Mouse (Mus musculus) gastrocnemius, postnatal 36 days (tissue): ENCODE measurements around the gene Slc4a8. TPM values are rescaled to one million over a fixed set of nuclear protein-coding genes. Genes with fewer than 3 reads are reported as not detected.
"Not testable (repeated sequence)": the region's sequence is repeated elsewhere in the genome, so short reads cannot be mapped to it uniquely, and the experiment has no call there.

Experiments used
- DNase-seq, 2 experiments: peaks; one replicate each; pipeline ENCODE4 v3.0.0; 2022
- intact Hi-C: fragments of 180-260 bp; cut with DNase I; formaldehyde crosslinking; loops from one replicate; pipeline ENCODE4 v1.15.1; 2025
- total RNA-seq, 2 experiments: library from RNA; stranded (reverse); gene quantifications; 2 replicates each; pipeline ENCODE4 v1.2.3; 2021

Gene Slc4a8
- total RNA-seq, 2 experiments from 2014 or later: 1.6 to 2.0 TPM

GRCm38 (mm10) chr15:100767851-100768250, 6.3 kb downstream of the Slc4a8 start:
- intact Hi-C loops: loop anchor here (10.0 kb wide), 1 partner anchor 337 kb away; no protein-coding TSS in a partner anchor
- no peak for DNase-seq

- intact Hi-C loops: loop anchor here (10.0 kb wide), 1 partner anchor 336 kb away; no protein-coding TSS in a partner anchor
- not testable (repeated sequence) for DNase-seq
These were observed 7.5 kb downstream of the Slc4a8 start for GRCm38 (mm10) chr15:100769023-100769422.

GRCm38 (mm10) chr15:100770338-100770737, 8.8 kb downstream of the Slc4a8 start:
- intact Hi-C loops: no loop called here
- no peak for DNase-seq

- intact Hi-C loops: no loop called here
- DNase-seq: no peak
These were observed 11.1 kb downstream of the Slc4a8 start for GRCm38 (mm10) chr15:100772685-100773084.

GRCm38 (mm10) chr15:100773859-100774258, 12.3 kb downstream of the Slc4a8 start:
- intact Hi-C loops, DNase-seq: not testable (repeated sequence)

GRCm38 (mm10) chr15:100775189-100776166, 13.9 kb downstream of the Slc4a8 start:
- DNase-seq: no peak
- intact Hi-C loops: no loop called here

- intact Hi-C loops: no loop called here
- DNase-seq: no peak
These were observed 14.9 kb downstream of the Slc4a8 start for GRCm38 (mm10) chr15:100776424-100776823.

- DNase-seq: no peak
- intact Hi-C loops: no loop called here
These were observed 15.8 kb downstream of the Slc4a8 start for GRCm38 (mm10) chr15:100777020-100778016.

- intact Hi-C loops: no loop called here
- no peak for DNase-seq
These were observed 18.3 kb downstream of the Slc4a8 start for GRCm38 (mm10) chr15:100779896-100780295.

- no peak for DNase-seq
- intact Hi-C loops: no loop called here
These were observed 21.9 kb downstream of the Slc4a8 start for GRCm38 (mm10) chr15:100783244-100783987.

- intact Hi-C loops: no loop called here
These were observed 28.7 kb downstream of the Slc4a8 start for GRCm38 (mm10) chr15:100790219-100790618.

GRCm38 (mm10) chr15:100792324-100792723, 30.8 kb downstream of the Slc4a8 start:
- no peak for DNase-seq
- intact Hi-C loops: no loop called here

More at GRCm38 (mm10) chr15:100790219-100790618, 28.7 kb downstream of the Slc4a8 start:
- no peak for DNase-seq

GRCm38 (mm10) chr15:100800914-100801313, 39.4 kb downstream of the Slc4a8 start:
- no peak for DNase-seq
- intact Hi-C loops: no loop called here

- no peak for DNase-seq
- intact Hi-C loops: no loop called here
These were observed 46.5 kb downstream of the Slc4a8 start for GRCm38 (mm10) chr15:100808062-100808461.

- DNase-seq: no peak
- intact Hi-C loops: no loop called here
These were observed 46.9 kb downstream of the Slc4a8 start for GRCm38 (mm10) chr15:100808484-100808883.

GRCm38 (mm10) chr15:100810243-100810642, 48.7 kb downstream of the Slc4a8 start:
- intact Hi-C loops: no loop called here
- no peak for DNase-seq

- DNase-seq: no peak
- intact Hi-C loops: no loop called here
These were observed 52.0 kb downstream of the Slc4a8 start for GRCm38 (mm10) chr15:100813501-100813900.

GRCm38 (mm10) chr15:100814066-100814465, 52.5 kb downstream of the Slc4a8 start:
- intact Hi-C loops: no loop called here
- DNase-seq: no peak

GRCm38 (mm10) chr15:100815310-100815709, 53.8 kb downstream of the Slc4a8 start:
- no peak for DNase-seq
- intact Hi-C loops: no loop called here

GRCm38 (mm10) chr15:100818860-100819259, 57.3 kb downstream of the Slc4a8 start:
- no peak for DNase-seq
- intact Hi-C loops: no loop called here
